Mouse (Mus musculus) activated CD4-positive, CD25-positive, alpha-beta regulatory T cell (primary cell): Measurements from ENCODE around the gene Acer2. TPM values are rescaled to one million over a fixed set of nuclear protein-coding genes. Genes with fewer than 3 reads are reported as not detected.

ENCODE experiments used
- polyA plus RNA-seq, 2 experiments: library from polyadenylated mRNA; unstranded; fragments of 100-300 nt; shearing (Covaris generic); gene quantifications; one replicate each; pipeline ENCODE4 v1.2.1; 2017

Acer2 gene
- polyA plus RNA-seq, result 1 to 10 TPM; 4.0 to 5.9 TPM

DNA sequence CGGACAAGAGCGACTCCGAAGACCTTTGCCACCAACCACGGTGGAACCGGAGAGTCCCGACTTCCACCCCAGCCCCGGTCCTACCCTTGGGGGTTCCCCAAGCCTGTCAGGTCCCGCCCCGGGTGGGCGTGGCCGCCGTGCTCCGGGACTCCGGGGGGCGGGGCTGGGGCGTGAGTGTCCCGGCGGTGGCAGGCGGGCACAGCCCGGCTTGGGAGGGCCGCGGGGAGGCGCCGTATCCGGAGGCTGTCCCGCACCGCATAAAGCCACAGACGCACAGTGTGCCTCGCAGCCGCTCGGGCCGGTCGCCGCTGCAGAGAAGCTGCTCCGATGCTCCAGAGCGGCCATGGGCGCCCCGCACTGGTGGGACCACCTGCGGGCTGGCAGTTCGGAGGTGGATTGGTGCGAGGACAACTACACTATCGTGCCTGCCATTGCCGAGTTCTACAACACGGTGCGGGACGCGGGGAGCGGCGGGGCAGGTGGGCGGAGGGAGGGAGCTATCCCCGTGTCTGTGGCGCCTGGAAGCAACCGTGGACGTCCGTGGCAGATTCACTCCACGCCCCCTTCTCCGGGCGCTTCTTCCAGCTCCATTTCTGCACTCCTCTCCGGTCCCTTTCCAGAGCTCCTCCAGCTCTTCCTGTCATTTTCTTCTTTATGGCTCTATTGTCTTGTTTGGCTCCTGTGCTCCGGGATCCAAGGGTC, at the start of gene Acer2:
Gene Acer2, plus strand, starts transcription at position 251 of the 702 bp plus-strand sequence.

DNA sequence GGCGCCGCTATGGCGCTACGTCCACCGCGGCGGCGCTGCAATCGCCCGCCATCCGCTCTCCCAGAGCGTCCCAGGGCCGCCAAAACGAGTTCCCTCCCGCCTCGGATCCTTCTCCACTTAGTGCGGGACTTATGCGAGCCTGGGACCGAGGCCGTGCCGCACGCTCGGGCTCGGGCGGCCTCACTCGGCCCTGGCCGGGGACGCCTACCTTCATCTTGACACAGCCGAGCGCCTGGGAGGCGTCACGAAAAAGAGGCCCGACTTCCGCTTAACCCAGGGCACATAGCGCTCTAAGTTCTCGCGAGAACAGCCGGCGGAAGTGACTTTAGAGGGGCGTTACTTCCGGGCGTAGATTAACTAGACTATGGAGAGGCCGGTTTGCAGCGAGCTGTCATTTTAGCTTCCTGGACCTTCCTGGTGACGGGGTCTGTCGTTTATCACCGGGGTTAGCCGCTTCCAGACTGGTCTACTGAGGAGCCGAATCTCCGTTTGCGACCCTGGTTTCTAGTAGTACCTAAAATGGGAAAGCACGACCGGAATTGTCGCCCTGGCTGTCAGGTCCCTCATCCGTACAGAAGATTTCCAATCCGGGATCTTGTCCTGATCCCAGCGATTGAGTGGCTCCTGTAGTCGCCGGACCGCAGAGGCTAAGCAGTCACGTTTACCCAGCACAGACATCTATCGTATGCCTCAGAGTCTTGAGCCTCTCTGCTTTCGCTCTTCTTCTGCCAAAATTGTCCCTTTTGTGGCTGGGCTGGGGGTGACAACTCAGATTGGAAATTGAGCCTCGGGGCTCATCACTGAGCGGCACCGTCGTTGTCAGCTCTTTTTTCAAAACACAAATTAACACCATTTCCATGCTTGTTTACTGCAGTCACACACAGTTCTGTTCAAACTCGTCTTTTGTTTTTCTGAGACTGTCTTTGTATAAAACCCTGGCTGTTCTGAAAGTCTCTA, 16.8 kb upstream of the Acer2 start, which contains the start of gene Rps6:
Gene Rps6, minus strand, starts transcription at position 300 of the 957 bp plus-strand sequence.

Other genes starting within 250 kb of the Acer2 start
- gene Plin2, start 204.3 kb upstream of the Acer2 start, polyA plus RNA-seq, result 10 to 100 TPM; 24.9 to 34.6 TPM
- 10 to 100 TPM in 1 of 2 experiments, 1 to 10 TPM in 1; 9.3 to 10.8 TPM for gene Dennd4c, start 125.8 kb upstream of the Acer2 start, polyA plus RNA-seq
- 100 to 1,000 TPM; 484 to 744 TPM for gene Rps6, start 17.0 kb upstream of the Acer2 start, polyA plus RNA-seq